Mouse (Mus musculus): ENCODE measurements at regions not wholly inside any gene's neighbourhood (a gene's known extent, or its start where the extent isn't known, plus 50 kb on each side); places are given as distances from the start of the nearest gene placed in this dataset.
"Not testable (repeated sequence)": the region's sequence is repeated elsewhere in the genome, so short reads cannot be mapped to it uniquely, and the experiment has no call there.

DNA sequence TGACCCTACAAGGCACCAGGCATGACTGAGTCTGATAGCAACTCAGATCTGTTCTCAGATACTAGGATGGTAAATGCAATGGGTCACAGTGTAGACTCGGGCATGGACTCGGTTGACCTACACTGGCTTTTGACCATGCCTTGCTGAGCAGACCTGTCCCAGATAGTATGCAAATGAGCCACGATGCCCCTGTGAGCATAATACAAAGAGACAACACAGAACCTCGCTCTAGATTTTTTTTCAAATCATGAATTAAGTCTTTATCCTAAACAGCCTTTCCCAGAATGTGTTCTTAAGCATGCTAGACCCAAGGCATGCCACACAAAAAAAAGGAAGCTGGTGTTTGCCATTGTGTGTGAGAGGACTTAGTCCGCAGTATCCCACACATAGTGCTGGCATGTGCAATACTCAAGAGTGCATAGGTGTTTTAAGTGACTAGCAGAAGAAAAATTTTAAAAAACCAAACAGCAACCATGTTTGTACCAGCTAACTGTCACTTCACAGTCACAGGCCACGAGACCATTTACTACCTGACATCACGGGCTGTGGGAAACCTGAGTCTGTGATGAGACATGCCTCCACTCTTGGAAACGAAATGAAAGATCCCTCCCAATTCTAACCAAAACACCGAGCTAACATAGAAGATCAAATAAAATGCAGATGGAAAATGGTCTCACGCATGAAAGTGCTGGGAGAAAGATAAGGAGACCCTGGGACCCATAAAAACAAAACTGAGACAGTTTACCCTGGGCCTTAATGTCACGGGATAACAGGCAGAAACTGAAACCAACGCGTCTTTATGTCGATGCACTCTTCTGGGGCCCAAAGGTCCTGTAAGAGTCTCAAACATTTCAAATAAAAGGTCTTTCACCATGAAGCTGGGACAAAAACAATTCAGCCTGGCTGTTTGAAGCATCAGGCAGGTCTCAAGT is 95.2 kb downstream of the Fasl start:
- H3K9me3 ChIP-seq, result no peaks in the 10 kb centered on the region
- H3K9ac ChIP-seq, result no peak overlapping the region
- H3K36me3 ChIP-seq, result no peaks in the 10 kb centered on the region
- ATAC-seq (ENCODE audit: low FRiP score, low read depth), result no peak
- no peak overlapping the region for H3K4me2 ChIP-seq (replicated peaks)
- no peaks in the 10 kb centered on the region for H3K27me3 ChIP-seq
- 77% methylated on average over 14 of the region's 14 CpGs for WGBS
- H3K27ac ChIP-seq, result no peak overlapping the region
- H3K4me1 ChIP-seq, result 0 out of 2 replicates have a peak, but pooled peaks cover 3% of the 10 kb centered on the region
- no peak overlapping the region for H3K4me3 ChIP-seq

- Histone ChIP-seq H3K27ac (no peak overlapping the region), H3K4me2 (replicated peaks) (no peak overlapping the region), H3K9me3 (no peaks in the 10 kb centered on the region), H3K4me3 (no peak overlapping the region), H3K36me3 (no peaks in the 10 kb centered on the region), H3K27me3 (no peaks in the 10 kb centered on the region; the same call in 1 of the 2 replicates), H3K4me1 (0 out of 2 replicates have a peak, but pooled peaks cover 6% of the 10 kb centered on the region), H3K9ac (no peak overlapping the region)
- ATAC-seq (ENCODE audit: low FRiP score, low read depth), result peak; percentile 72; the same call in 1 of the 2 replicates
- WGBS, result 14% methylated on average over 3 of the region's 3 CpGs
Measured at GRCm38 (mm10) chr1:161688946-161689345, 99.3 kb downstream of the Fasl start.

DNA sequence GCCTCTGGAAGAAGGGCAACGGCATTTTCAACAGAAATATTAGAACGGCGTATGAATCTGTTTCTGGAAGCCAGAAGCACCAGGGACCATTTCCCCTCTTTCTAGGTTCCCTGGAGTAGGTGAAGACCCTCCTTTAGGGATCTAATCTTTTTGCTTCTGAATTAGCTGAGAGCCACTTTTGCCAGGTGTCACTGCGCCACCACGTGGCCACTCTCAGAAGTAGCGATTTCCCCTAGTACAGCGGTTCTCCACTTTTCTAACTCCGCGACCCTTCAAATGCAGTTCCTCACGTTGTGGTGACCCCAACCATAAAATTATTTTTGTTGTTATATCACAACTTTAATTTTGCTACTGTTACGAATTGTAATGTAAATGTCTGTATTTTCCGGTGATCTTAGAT is 100.7 kb downstream of the Fasl start:
- peak overlapping the region; percentile 30; the same call in 1 of the 2 replicates for H3K4me2 ChIP-seq (replicated peaks)
- H3K4me3 ChIP-seq, result no peak overlapping the region
- no peaks in the 10 kb centered on the region for H3K9me3 ChIP-seq
- no peaks in the 10 kb centered on the region; the same call in 1 of the 2 replicates for H3K27me3 ChIP-seq
- 0 out of 2 replicates have a peak, but pooled peaks cover 6% of the 10 kb centered on the region for H3K4me1 ChIP-seq
- H3K36me3 ChIP-seq, result no peaks in the 10 kb centered on the region
- no peak overlapping the region for H3K9ac ChIP-seq
- 22% methylated on average over 12 of the region's 12 CpGs for WGBS
- H3K27ac ChIP-seq, result no peak overlapping the region
- no peak for ATAC-seq (ENCODE audit: low FRiP score, low read depth)

DNA sequence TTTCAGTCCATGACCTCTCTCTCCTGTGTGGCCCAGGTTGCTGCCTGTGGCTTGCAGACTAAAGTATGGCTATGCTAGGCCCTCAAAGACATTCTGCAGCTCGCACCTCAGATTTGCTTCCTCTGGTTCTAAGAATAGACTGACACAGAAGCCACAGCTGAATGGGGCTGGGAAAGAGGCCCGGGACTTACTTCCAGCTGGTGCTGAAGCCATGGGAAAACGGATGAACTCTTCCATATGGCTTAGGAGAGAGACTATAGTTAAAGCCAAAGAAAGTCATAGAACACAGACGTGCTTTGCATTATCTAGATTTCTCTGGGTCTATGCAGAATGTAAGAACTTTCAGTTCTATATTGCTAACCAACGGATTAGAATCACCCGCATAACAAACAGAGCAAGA is 107.7 kb downstream of the Fasl start:
- H3K27ac ChIP-seq, result no peak overlapping the region
- H3K9ac ChIP-seq, result no peak overlapping the region
- H3K9me3 ChIP-seq, result no peaks in the 10 kb centered on the region
- 72% methylated on average over 6 of the region's 6 CpGs for WGBS
- no peak overlapping the region for H3K4me3 ChIP-seq
- no peaks in the 10 kb centered on the region for H3K27me3 ChIP-seq
- no peaks in the 10 kb centered on the region for H3K36me3 ChIP-seq
- no peak overlapping the region for H3K4me2 ChIP-seq (replicated peaks)
- no peaks in the 10 kb centered on the region for H3K4me1 ChIP-seq
- no peak for ATAC-seq (ENCODE audit: low FRiP score, low read depth)

- no peak overlapping the region for H3K27ac ChIP-seq
- no peaks in the 10 kb centered on the region for H3K4me1 ChIP-seq
- 82% methylated on average over 5 of the region's 5 CpGs for WGBS
- H3K9ac ChIP-seq, result no peak overlapping the region
- no peak overlapping the region for H3K4me2 ChIP-seq (replicated peaks)
- H3K4me3 ChIP-seq, result no peak overlapping the region
- no peaks in the 10 kb centered on the region for H3K27me3 ChIP-seq
- ATAC-seq (ENCODE audit: low FRiP score, low read depth), result no peak
- H3K36me3 ChIP-seq, result no peaks in the 10 kb centered on the region
- no peaks in the 10 kb centered on the region for H3K9me3 ChIP-seq
Measured at GRCm38 (mm10) chr1:161670937-161671336, 117.4 kb downstream of the Fasl start.

DNA sequence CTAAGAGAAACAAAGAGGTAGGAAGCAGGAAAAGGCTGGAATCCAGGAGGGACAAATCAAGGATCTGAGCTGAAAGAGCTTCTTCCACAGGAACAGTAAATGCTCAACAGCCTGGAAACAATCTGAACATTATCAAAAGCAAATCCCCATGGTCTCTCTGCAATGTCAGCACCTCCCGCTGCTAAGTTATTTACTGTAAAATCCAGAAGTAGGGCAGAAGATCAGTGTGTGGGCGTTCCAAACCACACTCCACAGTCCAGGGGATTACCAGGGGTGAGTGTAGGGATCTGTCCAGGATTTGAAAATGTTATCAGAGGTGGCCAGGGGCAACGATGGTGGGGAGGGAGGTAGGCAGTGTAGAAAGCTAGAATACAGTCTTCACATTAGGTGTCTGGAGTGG is 124.0 kb downstream of the Fasl start:
- H3K9ac ChIP-seq, result no peak overlapping the region
- no peak for ATAC-seq (ENCODE audit: low FRiP score, low read depth)
- H3K27me3 ChIP-seq, result no peaks in the 10 kb centered on the region
- no peak overlapping the region for H3K4me3 ChIP-seq
- H3K4me2 ChIP-seq (replicated peaks), result no peak overlapping the region
- 57% methylated on average over 3 of the region's 3 CpGs for WGBS
- no peak overlapping the region for H3K27ac ChIP-seq
- H3K9me3 ChIP-seq, result no peaks in the 10 kb centered on the region
- H3K36me3 ChIP-seq, result no peaks in the 10 kb centered on the region
- no peaks in the 10 kb centered on the region for H3K4me1 ChIP-seq

- H3K27me3 ChIP-seq, result no peaks in the 10 kb centered on the region
- no peak for ATAC-seq (ENCODE audit: low FRiP score, low read depth)
- no peak overlapping the region for H3K4me2 ChIP-seq (replicated peaks)
- no peaks in the 10 kb centered on the region for H3K36me3 ChIP-seq
- no peaks in the 10 kb centered on the region for H3K9me3 ChIP-seq
- WGBS, result 70% methylated on average over 1 of the region's 1 CpGs
- H3K4me1 ChIP-seq, result no peaks in the 10 kb centered on the region
- H3K9ac ChIP-seq, result no peak overlapping the region
- H3K4me3 ChIP-seq, result no peak overlapping the region
- no peak overlapping the region for H3K27ac ChIP-seq
Measured at GRCm38 (mm10) chr1:161663351-161663750, 124.9 kb downstream of the Fasl start.

DNA sequence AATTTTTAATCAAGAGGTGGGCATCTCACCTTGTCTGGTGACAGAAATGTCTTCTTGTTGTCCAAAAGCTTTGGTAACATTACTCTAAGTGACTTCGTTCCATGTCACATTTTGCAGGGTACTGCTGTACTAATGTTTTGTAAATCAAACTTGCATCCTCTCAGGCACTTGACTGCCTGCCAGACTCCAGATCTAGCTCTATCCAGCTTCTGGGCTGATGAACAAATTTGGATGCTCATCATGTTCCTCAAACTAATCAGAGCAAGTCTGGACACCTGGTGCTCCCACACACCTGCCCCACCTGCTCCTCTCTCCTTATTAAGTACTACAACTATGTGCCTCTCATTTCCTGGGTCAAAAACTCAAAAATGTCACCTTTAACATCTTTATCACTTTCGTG is 126.1 kb downstream of the Fasl start:
- no peak overlapping the region for H3K27ac ChIP-seq
- no peaks in the 10 kb centered on the region for H3K9me3 ChIP-seq
- no peaks in the 10 kb centered on the region for H3K27me3 ChIP-seq
- no peak overlapping the region for H3K4me3 ChIP-seq
- no peak overlapping the region for H3K9ac ChIP-seq
- no peak overlapping the region for H3K4me2 ChIP-seq (replicated peaks)
- H3K36me3 ChIP-seq, result no peaks in the 10 kb centered on the region
- no peak for ATAC-seq (ENCODE audit: low FRiP score, low read depth)
- WGBS, result 82% methylated on average over 2 of the region's 2 CpGs
- no peaks in the 10 kb centered on the region for H3K4me1 ChIP-seq

- Histone ChIP-seq H3K4me2 (replicated peaks) (no peak overlapping the region), H3K9me3 (no peaks in the 10 kb centered on the region), H3K27me3 (no peaks in the 10 kb centered on the region), H3K4me1 (no peaks in the 10 kb centered on the region), H3K4me3 (no peak overlapping the region), H3K27ac (no peak overlapping the region), H3K9ac (no peak overlapping the region), H3K36me3 (no peaks in the 10 kb centered on the region)
- WGBS, result 74% methylated on average over 1 of the region's 1 CpGs
- no peak for ATAC-seq (ENCODE audit: low FRiP score, low read depth)
Measured at GRCm38 (mm10) chr1:161657511-161657910, 130.8 kb downstream of the Fasl start.

DNA sequence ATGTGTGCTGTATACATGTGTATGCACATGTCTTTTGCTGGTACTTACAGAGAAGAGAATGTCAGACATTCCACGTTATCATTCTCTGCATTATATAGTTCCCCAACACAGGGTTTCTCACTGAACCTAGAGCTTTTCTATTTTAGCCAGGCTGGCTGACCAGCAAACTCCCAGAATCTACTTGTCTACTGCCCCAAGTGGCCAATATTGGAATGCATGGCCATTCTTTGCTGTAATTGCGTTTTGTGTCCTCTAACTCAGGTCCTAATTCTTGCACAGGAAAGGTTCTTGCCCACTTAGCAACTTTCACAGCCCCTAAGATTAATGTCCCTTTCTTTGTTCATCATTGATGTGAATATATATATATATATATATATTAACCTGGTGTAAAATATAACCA is 138.9 kb downstream of the Fasl start:
- no peak overlapping the region for H3K4me2 ChIP-seq (replicated peaks)
- H3K36me3 ChIP-seq, result no peaks in the 10 kb centered on the region
- no peaks in the 10 kb centered on the region for H3K27me3 ChIP-seq
- no peaks in the 10 kb centered on the region for H3K4me1 ChIP-seq
- WGBS, result 56% methylated on average over 2 of the region's 2 CpGs
- no peak overlapping the region for H3K9ac ChIP-seq
- no peak overlapping the region for H3K4me3 ChIP-seq
- H3K27ac ChIP-seq, result no peak overlapping the region
- no peaks in the 10 kb centered on the region for H3K9me3 ChIP-seq
- no peak for ATAC-seq (ENCODE audit: low FRiP score, low read depth)

- WGBS, result 82% methylated on average over 5 of the region's 5 CpGs
- no peaks in the 10 kb centered on the region for H3K9me3 ChIP-seq
- H3K27me3 ChIP-seq, result no peaks in the 10 kb centered on the region
- H3K4me2 ChIP-seq (replicated peaks), result no peak overlapping the region
- no peaks in the 10 kb centered on the region for H3K36me3 ChIP-seq
- H3K9ac ChIP-seq, result no peak overlapping the region
- H3K4me3 ChIP-seq, result no peak overlapping the region
- H3K4me1 ChIP-seq, result no peaks in the 10 kb centered on the region
- no peak overlapping the region for H3K27ac ChIP-seq
- ATAC-seq (ENCODE audit: low FRiP score, low read depth), result no peak
Measured at GRCm38 (mm10) chr1:161632098-161632497, 137.6 kb downstream of the Tnfsf18 start.

DNA sequence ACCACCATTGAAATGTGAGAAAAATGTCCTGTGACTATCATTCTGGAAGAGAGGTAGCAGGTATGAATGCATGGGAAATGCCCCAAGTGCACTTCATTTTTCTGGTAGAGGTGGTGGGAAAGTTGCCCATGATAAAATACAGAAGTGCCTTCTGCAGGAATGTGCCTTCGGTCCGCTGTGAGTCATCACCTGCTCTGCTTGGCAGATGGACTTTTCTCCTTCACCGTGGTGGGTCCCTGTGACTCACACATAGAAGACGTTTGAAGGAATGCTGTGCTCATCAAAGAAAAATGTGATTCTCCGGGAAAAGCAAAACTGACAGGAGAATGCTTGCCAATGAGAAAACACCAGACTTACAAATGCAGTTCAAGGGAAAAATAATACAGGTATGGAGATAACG is 126.8 kb downstream of the Tnfsf18 start:
- Histone ChIP-seq H3K9ac (no peak overlapping the region), H3K4me1 (no peaks in the 10 kb centered on the region), H3K4me3 (no peak overlapping the region), H3K36me3 (no peaks in the 10 kb centered on the region), H3K27ac (no peak overlapping the region), H3K4me2 (replicated peaks) (no peak overlapping the region), H3K9me3 (no peaks in the 10 kb centered on the region), H3K27me3 (no peaks in the 10 kb centered on the region)
- no peak for ATAC-seq (ENCODE audit: low FRiP score, low read depth)
- 76% methylated on average over 6 of the region's 6 CpGs for WGBS

- H3K9me3 ChIP-seq; H3K36me3 ChIP-seq; H3K4me2 ChIP-seq (replicated peaks); H3K27me3 ChIP-seq; H3K27ac ChIP-seq; H3K4me3 ChIP-seq; H3K4me1 ChIP-seq; ATAC-seq (ENCODE audit: low FRiP score, low read depth); H3K9ac ChIP-seq: not testable (repeated sequence)
- WGBS, result 94% methylated on average over 7 of the region's 7 CpGs
Measured at GRCm38 (mm10) chr1:161614091-161614490, 119.6 kb downstream of the Tnfsf18 start.
